Mouse (Mus musculus) lung, adult 2 months (tissue): ENCODE measurements around the gene Wdr38. TPM values are rescaled to one million over a fixed set of nuclear protein-coding genes. Genes with fewer than 3 reads are reported as not detected.

Source experiments
- DNase-seq: peaks from one replicate; pipeline ENCODE4 v3.0.0; 2022
- H3K4me1 ChIP-seq: fragments of 200-500 bp; 2 replicates; pipeline ENCODE4 v1.6.1; 2011; ENCODE audit warnings: low read length; ENCODE audit not compliant: control insufficient read depth, insufficient read depth
- H3K4me3 ChIP-seq: fragments of 200-500 bp; replicated peaks from 2 replicates; pipeline ENCODE3; 2011; ENCODE audit warnings: low read depth, mild to moderate bottlenecking, control low read depth, low read length; ENCODE audit errors: extremely low read depth
- CTCF ChIP-seq: fragments of 200-500 bp; IDR thresholded peaks from 2 replicates; pipeline ENCODE4 v1.5.1; 2011; ENCODE audit warnings: mild to moderate bottlenecking, low read length, control low read depth; ENCODE audit not compliant: insufficient read depth
- POLR2A ChIP-seq: fragments of 200-500 bp; IDR thresholded peaks from 2 replicates; pipeline ENCODE4 v1.6.1; 2011; ENCODE audit warnings: low read depth, mild to moderate bottlenecking, control low read depth, low read length, borderline replicate concordance; ENCODE audit errors: extremely low read depth
- WGBS: fragments of 180-500 bp; shearing (Covaris S2); methylation state at CpG from one replicate; pipeline ENCODE4 v1.1.7; 2018; 5-methylcytosine and 5-hydroxymethylcytosine counted together
- polyA plus RNA-seq: library from polyadenylated mRNA; depleted of rRNA; stranded (reverse); fragments of >200 nt; gene quantifications from 2 replicates; pipeline ENCODE4 v1.2.3, GENCODE M21; 2012

The Wdr38 gene
- polyA plus RNA-seq, 1 experiment = 4.5 TPM

DNA sequence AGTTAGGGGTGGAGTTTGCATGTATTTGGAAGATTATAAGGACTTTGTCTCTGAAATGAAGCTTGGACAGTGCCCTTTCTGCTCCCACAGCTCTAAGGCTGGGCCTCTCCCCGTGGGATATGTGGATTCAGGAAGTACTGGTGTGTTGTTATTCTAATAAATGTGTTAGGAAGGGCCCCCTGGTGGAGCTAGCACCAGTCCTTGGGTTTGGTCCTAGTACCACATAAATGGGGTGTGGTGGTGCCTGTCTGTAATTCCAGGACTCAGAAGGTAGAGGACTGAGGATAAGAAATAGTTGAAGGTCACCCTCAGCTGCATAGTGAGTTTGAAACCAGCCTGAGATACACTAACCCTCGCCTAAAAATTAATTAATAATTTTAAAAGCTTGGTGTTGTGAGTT is 24.1 kb upstream of the Wdr38 start:
- 25% methylated on average over 2 of the region's 2 CpGs for WGBS
- Histone ChIP-seq H3K4me3 (no peak overlapping the region), H3K4me1 (no peaks in the 10 kb centered on the region; the same call in 1 of the 2 replicates)
- no peak for DNase-seq
- TF ChIP-seq POLR2A (no peak), CTCF (no peak)

DNA sequence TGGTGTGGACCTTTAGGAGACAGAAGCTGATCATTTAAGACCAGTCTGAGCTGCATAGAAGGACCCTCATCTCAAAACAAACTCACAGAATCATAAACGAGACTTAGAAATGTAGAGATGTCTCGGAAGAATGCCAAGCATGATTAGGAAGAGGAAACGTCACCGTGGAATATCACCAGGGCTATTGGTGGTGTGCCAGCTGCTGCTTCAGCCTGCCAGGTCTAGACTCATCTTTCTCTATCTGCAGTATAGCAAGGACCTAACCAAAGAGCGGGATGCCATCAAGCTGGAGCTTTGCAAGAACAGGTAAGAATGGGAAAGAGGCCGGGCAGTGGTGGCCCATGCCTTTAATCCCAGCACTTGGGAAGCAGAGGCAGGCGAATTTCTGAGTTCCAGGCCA is 23.6 kb upstream of the Wdr38 start:
- no peak overlapping the region for H3K4me3 ChIP-seq
- TF ChIP-seq POLR2A (no peak), CTCF (no peak)
- DNase-seq = no peak
- H3K4me1 ChIP-seq = no peaks in the 10 kb centered on the region; the same call in 1 of the 2 replicates
- 55% methylated on average over 7 of the region's 7 CpGs for WGBS

DNA sequence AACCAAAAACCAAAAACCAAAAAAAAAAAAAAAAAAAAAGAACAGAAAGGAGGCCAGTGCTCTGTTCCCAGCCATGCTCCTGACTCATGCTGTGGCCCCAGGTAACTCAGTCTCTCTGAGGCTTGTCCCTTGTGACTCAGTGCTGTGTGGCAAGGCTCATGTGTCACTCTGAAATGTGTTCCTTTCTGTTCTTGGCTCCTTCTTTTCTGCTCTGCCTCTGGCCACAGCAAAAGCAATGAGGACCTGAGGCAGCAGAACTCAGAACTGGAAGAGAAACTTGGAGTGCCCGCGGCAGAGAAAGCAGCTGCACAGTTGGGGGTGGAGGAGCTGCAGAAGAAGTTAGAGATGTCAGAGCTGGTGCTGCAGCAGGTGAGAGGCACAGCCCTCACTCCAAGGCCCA is 23.1 kb upstream of the Wdr38 start:
- Histone ChIP-seq H3K4me3 (no peak overlapping the region), H3K4me1 (no peaks in the 10 kb centered on the region; the same call in 1 of the 2 replicates)
- DNase-seq = no peak
- TF ChIP-seq CTCF (no peak), POLR2A (no peak)
- WGBS = 42% methylated on average over 2 of the region's 2 CpGs

DNA sequence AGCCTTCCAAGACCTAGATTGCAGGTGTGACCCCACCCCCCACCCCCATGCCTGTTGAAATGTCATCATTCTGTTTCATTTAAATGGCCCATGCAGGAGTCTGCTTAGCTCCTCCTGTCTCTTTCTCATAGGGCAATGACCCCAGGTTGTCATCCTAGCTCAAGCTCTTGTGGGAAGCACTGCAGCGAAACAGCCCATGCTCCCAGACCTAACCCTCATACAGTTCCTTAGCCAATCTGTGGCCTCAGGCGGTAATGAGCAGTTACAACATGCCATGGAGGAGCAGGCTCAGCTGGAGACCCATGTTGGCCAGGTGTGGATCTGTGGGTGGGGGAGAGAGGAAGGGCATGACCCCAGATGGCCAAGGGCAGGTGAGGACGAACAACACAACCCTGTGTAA is 22.1 kb upstream of the Wdr38 start:
- Histone ChIP-seq H3K4me1 (no peaks in the 10 kb centered on the region; the same call in 1 of the 2 replicates), H3K4me3 (no peak overlapping the region)
- 86% methylated on average over 3 of the region's 3 CpGs for WGBS
- TF ChIP-seq POLR2A = no peak
- TF ChIP-seq CTCF = no peak
- no peak for DNase-seq

DNA sequence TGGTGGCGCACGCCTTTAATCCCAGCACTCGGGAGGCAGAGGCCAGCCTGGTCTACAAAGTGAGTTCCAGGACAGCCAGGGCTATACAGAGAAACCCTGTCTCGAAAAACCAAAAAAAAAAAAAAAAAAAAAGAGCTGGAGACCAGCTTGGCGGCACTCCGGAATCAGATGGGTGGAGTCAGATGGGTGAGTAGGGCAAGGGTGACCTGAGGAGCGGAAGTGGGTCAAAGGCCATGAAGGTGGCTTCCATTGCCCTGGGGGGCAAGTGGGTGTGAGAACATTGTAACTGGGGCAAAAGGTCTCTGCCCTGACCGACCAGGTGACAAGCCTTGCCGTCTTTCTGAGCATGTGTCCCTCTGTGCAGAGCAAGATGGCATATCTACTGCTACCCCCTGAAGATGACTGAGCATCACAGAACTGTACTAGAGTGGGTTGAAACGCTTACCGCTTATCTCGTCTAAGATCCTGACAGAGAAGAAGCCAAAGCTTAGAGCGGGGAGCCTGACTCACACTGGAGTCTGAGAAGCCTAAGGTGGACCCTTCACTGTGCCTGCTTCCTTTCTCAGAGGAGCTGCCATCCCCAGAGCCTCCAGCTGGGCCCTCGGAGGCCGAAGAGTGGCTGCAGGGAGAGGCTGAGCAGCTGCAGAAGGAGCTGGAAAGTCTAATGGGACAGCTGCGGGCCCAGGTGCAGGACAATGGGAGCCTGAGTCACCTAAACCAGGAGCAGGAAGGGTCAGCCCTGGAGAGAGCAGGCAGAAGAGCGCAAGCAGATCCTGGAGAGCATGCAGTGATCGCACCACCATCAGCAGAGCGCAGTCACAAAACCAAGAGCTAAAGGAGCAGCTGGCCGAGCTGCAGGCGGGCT is 21.1 kb upstream of the Wdr38 start:
- TF ChIP-seq POLR2A = no peak
- TF ChIP-seq CTCF = no peak
- 83% methylated on average over 21 of the region's 21 CpGs for WGBS
- H3K4me1 ChIP-seq = no peaks in the 10 kb centered on the region; the same call in 1 of the 2 replicates
- DNase-seq = no peak
- H3K4me3 ChIP-seq = no peak overlapping the region

DNA sequence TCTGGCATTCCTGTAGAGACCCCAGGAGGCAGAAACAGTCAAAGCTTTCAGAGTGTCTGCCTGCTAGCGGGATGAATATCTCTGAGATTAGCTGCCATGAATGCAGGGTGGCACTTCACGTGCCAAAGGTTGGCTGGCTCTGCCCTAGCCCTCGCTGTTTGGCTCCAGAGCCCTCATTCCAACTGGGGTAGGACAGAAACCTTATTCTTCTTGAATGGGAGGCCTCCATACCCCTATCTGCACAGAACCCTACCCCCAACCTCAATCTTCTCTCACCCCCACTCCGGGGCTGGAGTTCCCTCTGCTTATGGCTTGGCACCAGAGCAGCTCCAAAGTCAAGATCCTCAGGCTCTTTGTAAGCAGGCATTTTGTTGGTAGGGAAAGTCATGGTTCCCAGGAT is 19.4 kb upstream of the Wdr38 start:
- DNase-seq = no peak
- H3K4me1 ChIP-seq = no peaks in the 10 kb centered on the region; the same call in 1 of the 2 replicates
- no peak overlapping the region for H3K4me3 ChIP-seq
- 74% methylated on average over 4 of the region's 4 CpGs for WGBS
- TF ChIP-seq POLR2A (no peak), CTCF (no peak)

DNA sequence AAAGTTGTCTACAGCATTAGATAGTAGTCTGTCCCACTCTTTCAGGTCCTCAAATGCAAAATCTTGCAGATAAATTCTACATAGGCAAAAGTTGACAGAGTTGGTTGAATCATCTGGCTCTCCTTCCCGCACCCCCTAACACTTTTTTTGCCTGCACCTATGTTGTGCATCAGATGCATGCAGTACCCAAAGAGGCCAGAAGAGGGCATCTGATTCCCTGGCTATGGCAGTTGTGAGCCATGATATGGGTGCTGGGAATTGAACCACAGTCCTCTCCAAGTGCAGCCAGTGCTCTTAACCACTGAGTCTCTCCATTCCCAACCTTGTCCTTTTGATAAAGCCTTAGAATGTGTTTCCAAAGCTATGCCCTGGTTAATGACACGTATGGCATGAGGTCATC is 13.8 kb upstream of the Wdr38 start:
- H3K4me1 ChIP-seq = no peaks in the 10 kb centered on the region
- H3K4me3 ChIP-seq = no peak overlapping the region
- 99% methylated on average over 2 of the region's 2 CpGs for WGBS
- peak; percentile 6; the same call in 1 of the 2 replicates for TF ChIP-seq CTCF
- TF ChIP-seq POLR2A = no peak
- DNase-seq = no peak

DNA sequence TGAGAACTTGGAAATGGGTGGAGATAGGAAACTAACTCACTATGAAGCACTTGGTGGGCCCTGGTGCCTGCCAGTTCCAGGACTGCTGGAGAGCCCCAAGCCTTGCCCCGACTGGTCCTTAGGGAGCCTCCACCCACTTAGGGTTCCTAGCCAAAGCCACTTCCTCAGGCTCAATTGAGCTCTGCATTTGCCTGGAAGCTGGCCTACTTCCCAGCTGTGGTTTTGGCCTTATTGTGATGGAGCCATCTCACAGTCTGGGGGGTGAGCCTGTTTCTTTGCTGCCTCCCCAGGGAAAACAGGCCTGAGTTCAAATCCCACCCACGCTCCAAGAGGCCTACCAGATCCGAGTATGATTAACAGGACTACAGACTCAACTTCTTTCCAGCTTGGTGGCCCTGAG is 10.7 kb upstream of the Wdr38 start:
- no peak overlapping the region for H3K4me3 ChIP-seq
- 33% methylated on average over 3 of the region's 3 CpGs for WGBS
- TF ChIP-seq POLR2A = no peak
- TF ChIP-seq CTCF = no peak
- H3K4me1 ChIP-seq = no peaks in the 10 kb centered on the region
- DNase-seq = no peak

DNA sequence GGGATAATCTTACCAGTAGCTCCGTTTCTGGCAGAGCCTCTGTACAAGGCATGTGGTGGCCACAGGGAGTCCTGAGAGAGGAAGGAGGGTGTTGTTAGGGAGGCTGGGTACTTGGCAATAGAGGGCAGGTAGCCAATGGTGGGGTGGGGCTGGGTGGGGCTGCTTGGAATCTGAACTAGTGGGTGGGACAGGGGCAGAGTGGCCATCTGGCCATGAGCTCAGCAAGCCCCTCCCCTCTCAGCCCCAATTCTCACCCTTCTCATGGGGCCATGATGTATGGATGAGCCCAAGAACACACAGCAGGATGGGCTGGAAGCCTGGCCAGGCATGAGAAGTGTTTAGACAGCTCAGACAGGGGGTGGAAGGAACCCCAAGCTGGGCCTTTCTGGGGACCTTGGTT is 9.9 kb upstream of the Wdr38 start:
- DNase-seq = no peak
- no peaks in the 10 kb centered on the region for H3K4me1 ChIP-seq
- TF ChIP-seq POLR2A (no peak), CTCF (no peak)
- no peak overlapping the region for H3K4me3 ChIP-seq
- 35% methylated on average over 1 of the region's 1 CpGs for WGBS
